Mouse (Mus musculus) spleen, adult 2 months (tissue): ENCODE measurements at regions not wholly inside any gene's neighbourhood (a gene's known extent, or its start where the extent isn't known, plus 50 kb on each side); places are given as distances from the start of the nearest gene placed in this dataset.

Experiments used
- CTCF ChIP-seq: fragments of 200-500 bp; IDR thresholded peaks from 2 replicates; pipeline ENCODE4 v1.5.1; 2011; ENCODE audit warnings: mild to moderate bottlenecking, inconsistent platforms; ENCODE audit not compliant: insufficient read depth, insufficient read length, insufficient replicate concordance; ENCODE audit errors: extremely low read depth
- POLR2A ChIP-seq: fragments of 200-500 bp; IDR thresholded peaks from 2 replicates; pipeline ENCODE4 v1.6.1; 2011; ENCODE audit warnings: low read depth, low read length, inconsistent platforms

DNA sequence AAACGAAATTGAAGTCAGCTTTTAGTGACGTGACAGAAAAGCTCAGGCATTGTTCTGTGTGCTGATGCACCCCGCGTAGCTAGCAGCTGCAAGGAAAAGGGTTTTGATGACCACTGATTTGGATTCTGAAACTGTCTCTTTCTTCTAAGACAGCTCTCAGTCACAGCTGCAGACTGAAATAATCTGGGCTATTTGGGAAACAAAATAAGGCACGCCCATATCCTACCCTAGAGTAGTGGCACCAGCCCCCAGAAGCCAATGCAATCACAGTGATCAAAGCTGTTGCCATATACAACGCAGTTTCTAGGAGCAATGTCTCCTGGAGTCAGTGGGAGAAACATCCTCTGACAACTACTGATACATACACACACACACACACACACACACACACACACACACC is 157.9 kb upstream of the Fbxl17 start:
- TF ChIP-seq CTCF (no peak), POLR2A (no peak)
